Comparison of ENCODE assay signal across 23 mouse cellular contexts in the genomic region with DNA sequence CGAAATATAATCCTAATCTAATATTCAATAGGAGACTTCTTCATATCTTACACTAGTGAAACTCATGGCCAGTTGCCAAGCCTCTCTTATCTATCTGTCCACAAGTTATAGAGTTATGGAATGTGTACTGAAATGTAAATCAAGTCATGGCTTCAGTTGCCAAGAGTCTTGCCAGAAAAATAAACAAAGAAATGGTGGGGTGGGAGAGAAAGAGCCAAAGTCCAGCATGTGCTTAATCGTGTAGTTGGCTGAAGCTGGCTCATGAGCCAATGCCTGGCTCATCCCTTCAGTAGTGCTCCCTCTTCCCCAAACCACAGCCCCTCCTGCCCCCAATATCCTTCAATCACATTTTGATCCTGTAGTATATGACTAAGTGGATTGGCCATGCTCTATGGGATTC.
DNase-seq lines count a peak whose midpoint lies in the region; ATAC-seq and TF ChIP-seq lines count a peak whose summit lies in the region.
"Had no signal": no experiment of that assay in that cellular context is flagged by ENCODE, and none has a peak within 500 bp of the region (broad histone marks: within the 10 kb centered on the region; RNA-seq: fewer than 3 reads in every experiment).

No protein-coding gene starts in this region.

- no peak overlapping the region for H3K4me3 ChIP-seq in heart, embryonic 12.5 days
- no peak overlapping the region for H3K4me3 ChIP-seq in lung, embryonic 14.5 days (ENCODE audit: low read depth, low read length)
- no peak overlapping the region for H3K4me3 ChIP-seq in intestine, embryonic 15.5 days (replicated peaks)
- H3K4me3 ChIP-seq in stomach, embryonic 16.5 days (replicated peaks; ENCODE audit: low read length), result no peak overlapping the region
- H3K4me3 ChIP-seq: limb, embryonic 13.5 days; liver, embryonic 15.5 days; neural tube, embryonic 13.5 days had no signal

- H3K9ac ChIP-seq in heart, embryonic 12.5 days, result no peak overlapping the region
- no peak overlapping the region for H3K9ac ChIP-seq in lung, embryonic 14.5 days
- H3K9ac ChIP-seq in intestine, embryonic 15.5 days, result no peak overlapping the region
- H3K9ac ChIP-seq in stomach, embryonic 16.5 days (ENCODE audit: low read length), result no peak overlapping the region
- H3K9ac ChIP-seq: limb, embryonic 13.5 days; liver, embryonic 15.5 days; neural tube, embryonic 13.5 days had no signal

- H3K27me3 ChIP-seq in heart, embryonic 12.5 days (replicated peaks), result no peaks in the 10 kb centered on the region
- no peaks in the 10 kb centered on the region for H3K27me3 ChIP-seq in lung, embryonic 14.5 days (ENCODE audit: insufficient read depth, low read length)
- H3K27me3 ChIP-seq in intestine, embryonic 15.5 days (replicated peaks), result no peaks in the 10 kb centered on the region
- H3K27me3 ChIP-seq in stomach, embryonic 16.5 days (ENCODE audit: control insufficient read depth, insufficient read depth, low read length), result no peaks in the 10 kb centered on the region
- H3K27me3 ChIP-seq: CH12.LX; limb, embryonic 13.5 days; liver, embryonic 15.5 days; neural tube, embryonic 13.5 days had no signal

- intact Hi-C loops in heart, postnatal 10 days (cut with DNase I), result no loop called here

- ATAC-seq in heart, embryonic 12.5 days (ENCODE audit: insufficient number of reproducible peaks, low FRiP score), result 0 out of 2 replicates have a peak, but pooled peaks have one; percentile 36
- ATAC-seq in lung, embryonic 14.5 days (ENCODE audit: insufficient read depth), result peak; percentile 76
- peak; percentile 58 for ATAC-seq in intestine, embryonic 15.5 days
- peak; percentile 79; the same call in 1 of the 2 replicates for ATAC-seq in stomach, embryonic 16.5 days (ENCODE audit: insufficient read depth, low FRiP score)
- no peak for ATAC-seq in erythroid progenitor cell, adult 5-6 weeks (replicated peaks; ENCODE audit: low FRiP score, poor library complexity, severe bottlenecking)
- ATAC-seq: forebrain, embryonic 14.5 days; hindbrain, postnatal 0 days had no signal

- peaks cover 16% of the 10 kb centered on the region for H3K36me3 ChIP-seq in heart, embryonic 12.5 days
- 0 out of 2 replicates have a peak, but pooled peaks cover 3% of the 10 kb centered on the region for H3K36me3 ChIP-seq in lung, embryonic 14.5 days (ENCODE audit: insufficient read depth)
- H3K36me3 ChIP-seq in intestine, embryonic 15.5 days, result no peaks in the 10 kb centered on the region
- no peaks in the 10 kb centered on the region for H3K36me3 ChIP-seq in stomach, embryonic 16.5 days (ENCODE audit: control insufficient read depth, insufficient read depth, low read length)
- H3K36me3 ChIP-seq: G1E; liver, embryonic 15.5 days had no signal

- H3K4me1 ChIP-seq in heart, embryonic 12.5 days (replicated peaks), result 0 out of 2 replicates have a peak, but pooled peaks cover 6% of the 10 kb centered on the region
- H3K4me1 ChIP-seq in lung, embryonic 14.5 days (ENCODE audit: insufficient read depth), result no peaks in the 10 kb centered on the region
- no peaks in the 10 kb centered on the region for H3K4me1 ChIP-seq in intestine, embryonic 15.5 days (replicated peaks)
- H3K4me1 ChIP-seq in stomach, embryonic 16.5 days (ENCODE audit: control insufficient read depth, insufficient read depth, low read length), result no peaks in the 10 kb centered on the region
- H3K4me1 ChIP-seq: limb, embryonic 13.5 days; liver, embryonic 15.5 days; neural tube, embryonic 13.5 days had no signal

- H3K27ac ChIP-seq in heart, embryonic 12.5 days (ENCODE audit: poor library complexity, severe bottlenecking), result no peak overlapping the region
- H3K27ac ChIP-seq in lung, embryonic 14.5 days (ENCODE audit: low read depth), result no peak overlapping the region
- H3K27ac ChIP-seq in intestine, embryonic 15.5 days, result no peak overlapping the region
- H3K27ac ChIP-seq in stomach, embryonic 16.5 days (ENCODE audit: low read length), result no peak overlapping the region
- H3K27ac ChIP-seq: hindbrain, postnatal 0 days; limb, embryonic 13.5 days; liver, embryonic 15.5 days; neural tube, embryonic 13.5 days had no signal

- 80% methylated on average over 2 of the region's 2 CpGs for WGBS in heart, embryonic 12.5 days
- WGBS in lung, embryonic 14.5 days, result 37% methylated on average over 2 of the region's 2 CpGs
- WGBS in intestine, embryonic 15.5 days, result 55% methylated on average over 2 of the region's 2 CpGs
- 62% methylated on average over 2 of the region's 2 CpGs for WGBS in stomach, embryonic 16.5 days

- H3K4me2 ChIP-seq in heart, embryonic 12.5 days, result no peak overlapping the region
- no peak overlapping the region for H3K4me2 ChIP-seq in lung, embryonic 14.5 days
- no peak overlapping the region for H3K4me2 ChIP-seq in intestine, embryonic 15.5 days (replicated peaks)
- H3K4me2 ChIP-seq in stomach, embryonic 16.5 days (ENCODE audit: low read depth, low read length), result no peak overlapping the region
- H3K4me2 ChIP-seq: heart, embryonic 11.5 days; limb, embryonic 13.5 days; liver, embryonic 15.5 days; neural tube, embryonic 13.5 days had no signal

- TF ChIP-seq CTCF in lung, embryonic 14.5 days (IDR thresholded peaks at IDR 0.05; ENCODE audit: low read depth), result no peak

- H3K9me3 ChIP-seq in heart, embryonic 12.5 days (replicated peaks), result no peaks in the 10 kb centered on the region
- no peaks in the 10 kb centered on the region for H3K9me3 ChIP-seq in lung, embryonic 14.5 days (ENCODE audit: low read depth, low read length)
- no peaks in the 10 kb centered on the region for H3K9me3 ChIP-seq in intestine, embryonic 15.5 days
- no peaks in the 10 kb centered on the region for H3K9me3 ChIP-seq in stomach, embryonic 16.5 days (replicated peaks; ENCODE audit: control insufficient read depth, low read length)
- H3K9me3 ChIP-seq: limb, embryonic 13.5 days; liver, embryonic 15.5 days; neural tube, embryonic 13.5 days had no signal

- no peak for DNase-seq in heart, postnatal 10 days
- peak; percentile 77 for DNase-seq in lung, embryonic 14.5 days
- DNase-seq in lung, postnatal 4 days, result no peak
- DNase-seq: adrenal gland, adult 2 months; cerebellum, adult 11 months; cerebellum, postnatal 10 days; heart, postnatal 14 days; kidney, adult 8-10 months; layer of hippocampus, postnatal 36 days; lung, postnatal 36 days; midbrain, embryonic 14.5 days had no signal
